Mouse (Mus musculus) kidney, adult 2 months (tissue): ENCODE data around the gene Prkce. TPM values are rescaled to one million over a fixed set of nuclear protein-coding genes. Genes with fewer than 3 reads are reported as not detected.

Experiments
- DNase-seq: peaks from one replicate; pipeline ENCODE4 v3.0.0; 2021
- H3K27ac ChIP-seq: fragments of 200-500 bp; 2 replicates; pipeline ENCODE4 v1.5.1; 2012; ENCODE audit warnings: low read depth, low read length, control low read depth, inconsistent platforms; ENCODE audit not compliant: insufficient read depth
- H3K27me3 ChIP-seq: fragments of 200-500 bp; replicated peaks from 2 replicates; pipeline ENCODE4 v1.6.1; 2012; ENCODE audit warnings: mild to moderate bottlenecking, moderate library complexity, low read length, inconsistent platforms; ENCODE audit not compliant: control insufficient read depth, insufficient read depth
- H3K36me3 ChIP-seq: fragments of 200-500 bp; 2 replicates; pipeline ENCODE4 v1.6.1; 2012; ENCODE audit warnings: mild to moderate bottlenecking, moderate library complexity, low read length, inconsistent platforms; ENCODE audit not compliant: control insufficient read depth, insufficient read depth
- H3K4me1 ChIP-seq: fragments of 200-500 bp; 2 replicates; pipeline ENCODE4 v1.6.1; 2011; ENCODE audit warnings: low read length; ENCODE audit not compliant: control insufficient read depth, insufficient read depth
- H3K4me3 ChIP-seq: fragments of 200-500 bp; 2 replicates; pipeline ENCODE4 v1.5.1; 2011; ENCODE audit warnings: mild to moderate bottlenecking, low read depth, low read length, control low read depth; ENCODE audit not compliant: insufficient read depth
- CTCF ChIP-seq: fragments of 200-500 bp; conservative IDR thresholded peaks from 2 replicates; pipeline ENCODE4 v1.5.1; 2011; ENCODE audit warnings: low read depth, mild to moderate bottlenecking, control low read depth, low read length, moderate library complexity, mixed read lengths; ENCODE audit not compliant: insufficient read depth, insufficient read length
- POLR2A ChIP-seq: fragments of 200-500 bp; IDR thresholded peaks from one replicate; pipeline ENCODE4 v1.6.1; 2011; ENCODE audit warnings: low read depth, low read length, control low read depth
- WGBS: fragments of 180-500 bp; shearing (Covaris S2); methylation state at CpG from one replicate; pipeline ENCODE4 v1.1.7; 2018; 5-methylcytosine and 5-hydroxymethylcytosine counted together
- polyA plus RNA-seq: library from polyadenylated mRNA; depleted of rRNA; stranded (reverse); fragments of >200 nt; gene quantifications from 2 replicates; pipeline ENCODE4 v1.2.3, GENCODE M21; 2012

The Prkce gene
- polyA plus RNA-seq, 1 experiment = 6.1 TPM

- H3K27me3 ChIP-seq = no peaks in the 10 kb centered on the region
- 89% methylated on average over 9 of the region's 9 CpGs for WGBS
- no peaks in the 10 kb centered on the region for H3K36me3 ChIP-seq
- no peak overlapping the region for H3K4me3 ChIP-seq
- peaks cover 2% of the 10 kb centered on the region; the same call in 1 of the 2 replicates for H3K4me1 ChIP-seq
- no peak for TF ChIP-seq CTCF
- no peak for TF ChIP-seq POLR2A
- H3K27ac ChIP-seq = no peak overlapping the region
- no peak for DNase-seq
Observed at GRCm38 (mm10) chr17:86273566-86274349, 106.2 kb downstream of the Prkce start.

- Histone ChIP-seq H3K4me3 (no peak overlapping the region), H3K4me1 (peaks cover 2% of the 10 kb centered on the region; the same call in 1 of the 2 replicates), H3K27ac (no peak overlapping the region), H3K27me3 (no peaks in the 10 kb centered on the region), H3K36me3 (no peaks in the 10 kb centered on the region)
- no peak for TF ChIP-seq POLR2A
- no peak for TF ChIP-seq CTCF
- DNase-seq = no peak
- WGBS = 71% methylated on average over 7 of the region's 7 CpGs
Observed at GRCm38 (mm10) chr17:86274350-86274744, 106.8 kb downstream of the Prkce start.

GRCm38 (mm10) chr17:86276381-86276780 lies 108.8 kb downstream of the Prkce start:
- Histone ChIP-seq H3K27me3 (no peaks in the 10 kb centered on the region), H3K36me3 (no peaks in the 10 kb centered on the region), H3K4me3 (no peak overlapping the region), H3K27ac (no peak overlapping the region), H3K4me1 (peaks cover 2% of the 10 kb centered on the region; the same call in 1 of the 2 replicates)
- no peak for TF ChIP-seq CTCF
- no peak for TF ChIP-seq POLR2A
- no peak for DNase-seq
- WGBS = 94% methylated on average over 4 of the region's 4 CpGs

- no peaks in the 10 kb centered on the region for H3K27me3 ChIP-seq
- TF ChIP-seq CTCF (no peak), POLR2A (no peak)
- H3K27ac ChIP-seq = no peak overlapping the region
- WGBS = 68% methylated on average over 8 of the region's 8 CpGs
- H3K4me3 ChIP-seq = no peak overlapping the region
- peak; percentile 16 for DNase-seq
- H3K4me1 ChIP-seq = peaks cover 2% of the 10 kb centered on the region; the same call in 1 of the 2 replicates
- no peaks in the 10 kb centered on the region for H3K36me3 ChIP-seq
Observed at GRCm38 (mm10) chr17:86277032-86277798, 109.6 kb downstream of the Prkce start.

- no peak overlapping the region for H3K4me3 ChIP-seq
- no peak overlapping the region for H3K27ac ChIP-seq
- H3K36me3 ChIP-seq = no peaks in the 10 kb centered on the region
- H3K4me1 ChIP-seq = peaks cover 2% of the 10 kb centered on the region; the same call in 1 of the 2 replicates
- TF ChIP-seq POLR2A (no peak), CTCF (no peak)
- DNase-seq = no peak
- WGBS = 84% methylated on average over 5 of the region's 5 CpGs
- no peaks in the 10 kb centered on the region for H3K27me3 ChIP-seq
Observed at GRCm38 (mm10) chr17:86277999-86278526, 110.5 kb downstream of the Prkce start.

- 61% methylated on average over 10 of the region's 10 CpGs for WGBS
- Histone ChIP-seq H3K4me1 (no peaks in the 10 kb centered on the region), H3K27me3 (no peaks in the 10 kb centered on the region), H3K27ac (no peak overlapping the region), H3K36me3 (no peaks in the 10 kb centered on the region), H3K4me3 (no peak overlapping the region)
- TF ChIP-seq CTCF = no peak
- no peak for TF ChIP-seq POLR2A
- no peak for DNase-seq
Observed at GRCm38 (mm10) chr17:86279751-86280150, 112.2 kb downstream of the Prkce start.

GRCm38 (mm10) chr17:86283741-86284140 lies 116.2 kb downstream of the Prkce start:
- Histone ChIP-seq H3K4me1 (peaks cover 10% of the 10 kb centered on the region), H3K27me3 (no peaks in the 10 kb centered on the region), H3K27ac (0 out of 2 replicates have a peak overlapping the region, but pooled peaks have one; percentile 0), H3K36me3 (no peaks in the 10 kb centered on the region), H3K4me3 (no peak overlapping the region)
- DNase-seq = peak; percentile 62
- 43% methylated on average over 5 of the region's 5 CpGs for WGBS
- TF ChIP-seq POLR2A (no peak), CTCF (no peak)
